Mouse (Mus musculus) testis, postnatal 14 days (tissue): ENCODE results near the gene Wdr18.

Experiments used
- DNase-seq: peaks from one replicate; pipeline ENCODE4 v3.0.0; 2021; ENCODE audit warnings: low spot score

Wdr18 gene

GRCm38 (mm10) chr10:79946752-79947322 lies 13.1 kb upstream of the Wdr18 start:
- no peak for DNase-seq

GRCm38 (mm10) chr10:79947502-79947901 lies 12.4 kb upstream of the Wdr18 start:
- DNase-seq = no peak

- no peak for DNase-seq
These were observed 10.1 kb upstream of the Wdr18 start for GRCm38 (mm10) chr10:79949873-79950272.

GRCm38 (mm10) chr10:79950661-79951060 lies 9.3 kb upstream of the Wdr18 start:
- no peak for DNase-seq

GRCm38 (mm10) chr10:79953946-79954345 lies 6.0 kb upstream of the Wdr18 start:
- DNase-seq = no peak

GRCm38 (mm10) chr10:79955691-79956090 lies 4.3 kb upstream of the Wdr18 start:
- no peak for DNase-seq

- no peak for DNase-seq
These were observed 3.3 kb upstream of the Wdr18 start for GRCm38 (mm10) chr10:79956643-79957154.

GRCm38 (mm10) chr10:79958140-79958816 lies 1.7 kb upstream of the Wdr18 start:
- no peak for DNase-seq

- DNase-seq = peak; percentile 71
These were observed 540 bp upstream of the Wdr18 start for GRCm38 (mm10) chr10:79959412-79959811.

GRCm38 (mm10) chr10:79960671-79961294 lies 831 bp downstream of the Wdr18 start:
- DNase-seq = no peak

GRCm38 (mm10) chr10:79964727-79965126 lies 4.8 kb downstream of the Wdr18 start:
- DNase-seq = no peak

GRCm38 (mm10) chr10:79965325-79965724 lies 5.4 kb downstream of the Wdr18 start:
- DNase-seq = no peak

GRCm38 (mm10) chr10:79966886-79967400 lies 7.0 kb downstream of the Wdr18 start:
- no peak for DNase-seq

GRCm38 (mm10) chr10:79968181-79968580 lies 8.2 kb downstream of the Wdr18 start:
- DNase-seq = no peak

GRCm38 (mm10) chr10:79969124-79969568 lies 9.2 kb downstream of the Wdr18 start:
- DNase-seq = no peak

GRCm38 (mm10) chr10:79970415-79971182 lies 10.6 kb downstream of the Wdr18 start, which contains the start of gene Grin3b:
Gene Grin3b (plus strand): TSS chr10:79970715.
- no peak for DNase-seq

- no peak for DNase-seq
These were observed 11.2 kb downstream of the Wdr18 start for GRCm38 (mm10) chr10:79971183-79971497.

- DNase-seq = no peak
These were observed 12.9 kb downstream of the Wdr18 start for GRCm38 (mm10) chr10:79972831-79973230.

GRCm38 (mm10) chr10:79974087-79974486 lies 14.1 kb downstream of the Wdr18 start:
- DNase-seq = no peak

GRCm38 (mm10) chr10:79974668-79975067 lies 14.7 kb downstream of the Wdr18 start:
- DNase-seq = no peak

- no peak for DNase-seq
These were observed 16.2 kb downstream of the Wdr18 start for GRCm38 (mm10) chr10:79976071-79976721.

- no peak for DNase-seq
These were observed 16.8 kb downstream of the Wdr18 start for GRCm38 (mm10) chr10:79976722-79977107.
